Mouse (Mus musculus): ENCODE results near the gene Khsrp. TPM values are rescaled to one million over a fixed set of nuclear protein-coding genes. Genes with fewer than 3 reads are reported as not detected.

The Khsrp gene
- total and polyA plus RNA-seq, 3 experiments: 89.3 to 157 (median 125) TPM

GRCm38 (mm10) chr17:57010911-57011235 lies 20.4 kb downstream of the Khsrp start:
- no peak for DNase-seq (ENCODE audit: low read depth, low spot score)
- Histone ChIP-seq H3K36me3 (ENCODE audit: control insufficient read depth in 1 of 2, insufficient read depth in 2 of 2, low read length in 2 of 2) (peaks cover under 1 to 10% of the 10 kb centered on the region in 2 experiments), H3K4me1 (ENCODE audit: control insufficient read depth in 1 of 2, insufficient read depth in 2 of 2, low read length in 2 of 2) (peaks cover 6 to 17% of the 10 kb centered on the region in 2 experiments; a peak in 3 of 4 replicates), H3K9ac (ENCODE audit: control insufficient read depth, low read depth, low read length, poor library complexity, severe bottlenecking) (peak overlapping the region; percentile 88), H3K27ac (ENCODE audit: control insufficient read depth, low read depth, low read length) (peak overlapping the region; percentile 76), H3K27me3 (ENCODE audit: control insufficient read depth in 1 of 2, insufficient read depth in 2 of 2, low read length in 2 of 2) (no peaks in the 10 kb centered on the region), H3K79me2 (ENCODE audit: control insufficient read depth, insufficient read depth, low read length, poor library complexity) (peaks cover 20% of the 10 kb centered on the region), H3K4me3 (ENCODE audit: control insufficient read depth in 1 of 2, insufficient read depth in 1 of 2, low read depth in 2 of 2, low read length in 2 of 2) (peak overlapping the region; percentile 73 to 87), H3K9me3 (replicated peaks; ENCODE audit: insufficient read depth, low read length) (no peaks in the 10 kb centered on the region)
- no peak for TF ChIP-seq MAFK (IDR thresholded peaks at IDR 0.05; ENCODE audit: borderline replicate concordance, low read depth, low read length)
- no peak for TF ChIP-seq MAZ (IDR thresholded peaks at IDR 0.05; ENCODE audit: low read depth, low read length)
- no peak for TF ChIP-seq ETS1 (IDR thresholded peaks at IDR 0.05; ENCODE audit: low read depth, low read length)

DNA sequence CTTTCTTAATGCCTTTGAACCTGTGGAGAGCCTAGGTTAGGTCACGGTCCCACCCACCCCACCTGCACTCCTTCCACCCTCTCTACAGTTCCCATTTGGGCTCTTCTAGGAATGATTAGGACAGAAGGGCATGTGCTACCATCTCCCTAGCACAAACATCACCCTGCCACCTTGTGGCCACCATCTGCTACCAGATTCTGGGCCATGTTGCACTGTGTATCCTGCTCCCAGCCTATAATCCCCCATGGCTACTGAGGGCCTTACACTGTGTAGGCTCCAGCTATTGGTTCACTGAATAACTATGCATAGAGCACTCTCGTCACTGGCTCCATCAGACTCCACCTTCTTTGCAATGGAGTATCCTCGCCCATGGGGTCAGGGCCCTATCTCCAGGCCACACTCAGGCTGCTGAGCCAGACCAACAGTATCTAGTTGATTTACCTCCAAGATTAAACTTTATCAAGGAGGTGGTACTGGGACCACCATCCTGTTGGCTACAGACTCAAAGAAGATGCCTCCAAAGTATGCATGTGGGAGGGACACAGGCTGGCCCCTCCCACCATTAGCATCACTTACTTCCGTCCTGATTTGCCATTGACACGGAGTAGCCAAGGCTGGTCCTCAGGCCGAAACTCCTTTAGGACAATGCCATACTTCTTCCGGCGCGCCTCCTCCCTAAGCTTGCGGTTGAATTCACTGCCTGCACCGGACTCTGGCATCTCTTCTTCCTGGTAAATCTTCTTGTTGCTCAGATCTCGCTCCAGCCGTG lies 24.0 kb downstream of the Khsrp start:
- H3K4me1 ChIP-seq (ENCODE audit: control insufficient read depth in 1 of 2, insufficient read depth in 2 of 2, low read length in 2 of 2): peaks cover 9 to 31% of the 10 kb centered on the region in 2 experiments; a peak in 3 of 4 replicates
- H3K27ac ChIP-seq (ENCODE audit: control insufficient read depth, low read depth, low read length): no peak overlapping the region
- no peak overlapping the region for H3K9ac ChIP-seq (ENCODE audit: control insufficient read depth, low read depth, low read length, poor library complexity, severe bottlenecking)
- peaks cover 2 to 23% of the 10 kb centered on the region in 2 experiments for H3K36me3 ChIP-seq (ENCODE audit: control insufficient read depth in 1 of 2, insufficient read depth in 2 of 2, low read length in 2 of 2)
- TF ChIP-seq CHD1 (IDR thresholded peaks at IDR 0.05; ENCODE audit: low read depth, low read length): no peak
- TF ChIP-seq CTCF (IDR thresholded peaks at IDR 0.05 in 2 of 3, conservative IDR thresholded peaks at IDR 0.05 in 1 of 3; ENCODE audit: control insufficient read depth in 1 of 3, insufficient read depth in 1 of 3, low read depth in 2 of 3, low read length in 3 of 3, poor library complexity in 1 of 3, severe bottlenecking in 1 of 3): peak in 2 of 3 experiments; percentile 32 to 40; a peak in 5 of 6 replicates
- no peak for TF ChIP-seq GATA1 (IDR thresholded peaks at IDR 0.05; ENCODE audit: low read depth, low read length)
- peak; percentile 35 for TF ChIP-seq SMC3 (IDR thresholded peaks at IDR 0.05; ENCODE audit: low read depth, low read length)
- no peaks in the 10 kb centered on the region for H3K9me3 ChIP-seq (replicated peaks; ENCODE audit: insufficient read depth, low read length)
- no peak for DNase-seq (ENCODE audit: low read depth, low spot score)
- peaks cover 20% of the 10 kb centered on the region for H3K79me2 ChIP-seq (ENCODE audit: control insufficient read depth, insufficient read depth, low read length, poor library complexity)
- no peak overlapping the region for H3K4me3 ChIP-seq (ENCODE audit: control insufficient read depth in 1 of 2, insufficient read depth in 1 of 2, low read depth in 2 of 2, low read length in 2 of 2)
- no peaks in the 10 kb centered on the region for H3K27me3 ChIP-seq (ENCODE audit: control insufficient read depth in 1 of 2, insufficient read depth in 2 of 2, low read length in 2 of 2)

DNA sequence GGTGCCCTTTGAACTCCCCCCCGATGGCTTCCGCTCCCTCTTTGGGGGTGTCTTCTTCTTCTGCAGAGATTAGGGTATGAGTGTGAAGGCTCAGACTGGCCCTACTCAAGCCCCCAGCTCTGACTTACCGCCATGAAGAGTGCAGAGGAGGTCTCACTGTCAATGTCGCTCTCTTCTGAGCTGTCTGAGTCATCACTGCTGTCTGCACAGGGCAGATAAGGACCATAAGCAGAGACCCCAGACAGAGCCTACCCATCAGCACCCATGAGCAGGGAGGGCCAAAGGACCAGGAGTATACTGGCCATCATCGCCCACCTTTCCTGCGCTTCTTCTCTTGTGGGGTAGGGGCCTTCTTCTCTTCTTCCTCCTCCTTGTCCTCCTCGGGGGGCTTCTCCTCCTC lies 27.3 kb downstream of the Khsrp start:
- H3K9me3 ChIP-seq (replicated peaks; ENCODE audit: insufficient read depth, low read length): no peaks in the 10 kb centered on the region
- H3K27ac ChIP-seq (ENCODE audit: control insufficient read depth, low read depth, low read length): peak overlapping the region; percentile 47
- H3K4me3 ChIP-seq (ENCODE audit: control insufficient read depth in 1 of 2, insufficient read depth in 1 of 2, low read depth in 2 of 2, low read length in 2 of 2): no peak overlapping the region
- peaks cover 2 to 15% of the 10 kb centered on the region in 2 experiments; a peak in 3 of 4 replicates for H3K36me3 ChIP-seq (ENCODE audit: control insufficient read depth in 1 of 2, insufficient read depth in 2 of 2, low read length in 2 of 2)
- no peak overlapping the region for H3K9ac ChIP-seq (ENCODE audit: control insufficient read depth, low read depth, low read length, poor library complexity, severe bottlenecking)
- H3K27me3 ChIP-seq (ENCODE audit: control insufficient read depth in 1 of 2, insufficient read depth in 2 of 2, low read length in 2 of 2): no peaks in the 10 kb centered on the region
- H3K79me2 ChIP-seq (ENCODE audit: control insufficient read depth, insufficient read depth, low read length, poor library complexity): 0 out of 2 replicates have a peak, but pooled peaks cover 1% of the 10 kb centered on the region
- peak; percentile 73 for DNase-seq (ENCODE audit: low read depth, low spot score)
- H3K4me1 ChIP-seq (ENCODE audit: control insufficient read depth in 1 of 2, insufficient read depth in 2 of 2, low read length in 2 of 2): peaks cover 3 to 20% of the 10 kb centered on the region in 2 experiments; a peak in 3 of 4 replicates
- no peak for TF ChIP-seq MAX (IDR thresholded peaks at IDR 0.05; ENCODE audit: low read length)
- TF ChIP-seq TCF12 (IDR thresholded peaks at IDR 0.05; ENCODE audit: low read depth, low read length): peak; percentile 29; the same call in 1 of the 2 replicates
- TF ChIP-seq TAL1 (IDR thresholded peaks at IDR 0.05; ENCODE audit: low read length): peak; percentile 93
- TF ChIP-seq CHD2 (IDR thresholded peaks at IDR 0.05; ENCODE audit: low read length): no peak
- TF ChIP-seq USF2 (IDR thresholded peaks at IDR 0.05; ENCODE audit: borderline replicate concordance in 1 of 2, insufficient read depth in 1 of 2, low read depth in 1 of 2, low read length in 2 of 2): no peak
- no peak for TF ChIP-seq E2F4 (IDR thresholded peaks at IDR 0.05; ENCODE audit: borderline replicate concordance, low read depth, low read length)
- peak; percentile 53 to 58; a peak in 2 of 4 replicates for TF ChIP-seq EP300 (IDR thresholded peaks at IDR 0.05; ENCODE audit: low read depth in 1 of 2, low read length in 2 of 2)
- no peak for TF ChIP-seq NELFE (IDR thresholded peaks at IDR 0.05; ENCODE audit: low read depth, low read length)
- no peak for TF ChIP-seq MAFK (IDR thresholded peaks at IDR 0.05; ENCODE audit: borderline replicate concordance, low read depth, low read length)
- TF ChIP-seq ZNF384 (IDR thresholded peaks at IDR 0.05; ENCODE audit: low read depth, low read length): no peak
- peak; percentile 70 for TF ChIP-seq GATA1 (IDR thresholded peaks at IDR 0.05; ENCODE audit: low read depth, low read length)
- TF ChIP-seq JUND (IDR thresholded peaks at IDR 0.05; ENCODE audit: low read depth, low read length): peak; percentile 76; the same call in 1 of the 2 replicates
- no peak for TF ChIP-seq RCOR1 (IDR thresholded peaks at IDR 0.05; ENCODE audit: low read depth, low read length)
- TF ChIP-seq ZMIZ1 (IDR thresholded peaks at IDR 0.05; ENCODE audit: low read depth, low read length): no peak
- no peak for TF ChIP-seq HCFC1 (IDR thresholded peaks at IDR 0.05; ENCODE audit: low read depth, low read length)
- no peak for TF ChIP-seq MYC (IDR thresholded peaks at IDR 0.05; ENCODE audit: low read depth, low read length)
- TF ChIP-seq ZKSCAN1 (IDR thresholded peaks at IDR 0.05; ENCODE audit: low read depth, low read length): no peak
- TF ChIP-seq SIN3A (IDR thresholded peaks at IDR 0.05; ENCODE audit: low read length): no peak
- no peak for TF ChIP-seq ZC3H11A (IDR thresholded peaks at IDR 0.05; ENCODE audit: low read depth, low read length)
